Mouse (Mus musculus): Measurements from ENCODE around the gene Recql. TPM values are rescaled to one million over a fixed set of nuclear protein-coding genes. Genes with fewer than 3 reads are reported as not detected.
A peak's percentile ranks its signal among the peaks of the same experiment; 100 is the strongest.

The Recql gene
- polyA plus RNA-seq, 1 experiment from 2014 or later = 25.5 TPM

DNA sequence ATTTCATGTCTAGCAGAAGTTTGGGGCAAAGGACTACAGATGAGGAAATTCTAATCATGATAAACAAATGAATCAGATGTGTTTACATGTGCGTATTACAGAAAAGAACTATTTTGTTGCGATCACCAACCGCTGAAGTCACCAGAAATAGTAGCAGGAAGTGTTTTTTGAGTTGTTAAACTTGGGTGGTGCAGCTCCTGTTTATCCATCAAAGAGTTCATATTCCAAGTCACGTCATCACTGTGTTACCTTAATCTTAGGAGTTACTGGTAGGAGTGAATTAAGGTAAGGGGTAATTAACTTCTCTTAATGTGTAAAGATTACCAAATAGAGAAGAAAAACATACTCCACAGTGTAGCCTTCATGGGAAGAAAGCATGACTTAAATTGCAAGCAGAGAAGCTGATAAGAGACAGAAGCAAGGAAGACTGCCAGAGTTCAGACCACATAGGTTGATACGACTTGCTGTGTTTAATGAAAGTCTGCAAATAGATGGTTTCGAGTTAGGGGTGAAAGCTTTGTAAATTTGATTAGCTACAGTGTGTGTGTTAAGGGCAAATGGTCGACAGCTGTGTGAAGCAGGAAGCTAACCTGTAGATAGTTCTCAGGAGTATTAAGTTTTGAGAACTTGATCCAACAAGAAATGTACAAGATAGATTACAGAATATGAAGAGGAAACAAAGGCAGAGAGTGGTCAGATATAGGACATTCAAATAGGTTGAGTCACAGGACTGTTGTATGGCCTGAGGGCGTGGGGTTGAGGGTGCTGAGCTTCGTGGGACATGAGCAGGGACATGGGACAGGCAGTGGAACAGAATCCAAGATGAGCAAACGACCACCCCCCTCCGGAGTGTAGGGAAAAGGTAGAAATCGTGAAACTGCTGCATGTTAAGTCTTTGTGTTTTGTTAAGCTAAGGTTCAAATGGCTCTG lies 40.4 kb downstream of the Recql start:
- H3K4me3 ChIP-seq (ENCODE audit: low read length) = peak overlapping the region; percentile 83
- peak overlapping the region; percentile 79; the same call in 1 of the 2 replicates for H3K9ac ChIP-seq (ENCODE audit: low read length)
- WGBS = 37% methylated on average over 12 of the region's 12 CpGs
- H3K4me2 ChIP-seq (ENCODE audit: low read depth, low read length) = peak overlapping the region; percentile 68
- H3K4me1 ChIP-seq (replicated peaks; ENCODE audit: control insufficient read depth, insufficient read depth, low read length) = peaks cover 17% of the 10 kb centered on the region
- H3K9me3 ChIP-seq (ENCODE audit: control insufficient read depth, low read length) = no peaks in the 10 kb centered on the region
- no peak overlapping the region for H3K27ac ChIP-seq (ENCODE audit: low read length)
- H3K27me3 ChIP-seq (ENCODE audit: control insufficient read depth, insufficient read depth, low read depth, low read length) = no peaks in the 10 kb centered on the region
- ATAC-seq (ENCODE audit: low read depth) = no peak
- peaks cover 8% of the 10 kb centered on the region for H3K36me3 ChIP-seq (ENCODE audit: control insufficient read depth, insufficient read depth, low read length)

DNA sequence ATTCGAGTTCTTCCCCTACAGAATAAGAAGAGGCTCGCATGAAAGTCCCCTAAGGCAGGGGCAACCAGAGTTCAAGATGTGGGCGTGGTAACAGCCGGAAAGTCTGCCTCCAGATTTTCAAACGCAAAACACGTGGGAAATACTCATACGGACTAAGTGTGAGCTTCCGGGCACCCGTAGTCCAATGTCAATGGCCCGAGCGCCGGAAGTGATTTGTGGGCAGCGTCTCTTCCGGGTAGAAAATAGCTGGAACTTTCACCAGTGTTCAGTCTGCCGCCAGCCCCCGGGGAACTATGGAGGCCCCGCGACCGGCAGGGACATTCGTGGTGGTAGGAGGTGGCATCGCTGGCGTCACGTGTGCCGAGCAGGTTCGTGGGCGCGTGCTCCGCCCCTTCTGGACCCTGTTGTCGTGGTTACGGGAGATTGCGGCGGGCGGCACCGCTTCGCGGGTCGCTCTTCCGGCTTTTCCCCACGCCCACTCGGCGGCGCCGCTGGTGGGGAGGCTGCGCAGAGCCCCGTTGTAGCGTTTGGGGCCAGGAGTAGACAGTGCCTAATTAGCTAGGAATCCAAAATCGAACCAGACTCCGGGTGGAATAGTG lies 41.3 kb downstream of the Recql start, which contains the start of gene Pyroxd1:
Gene Pyroxd1, plus strand, starts transcription at position 215 of the 599 bp plus-strand sequence.
- ATAC-seq (ENCODE audit: low read depth) = peak; percentile 96
- peak within 1 kb of the TSS; percentile 89 for H3K27ac ChIP-seq (ENCODE audit: low read length)
- peak within 1 kb of the TSS; percentile 68 for H3K4me2 ChIP-seq (ENCODE audit: low read depth, low read length)
- WGBS = under 1% methylated on average over 48 of the region's 48 CpGs
- H3K9me3 ChIP-seq (ENCODE audit: control insufficient read depth, low read length) = no peaks in the 10 kb centered on the region
- peak within 1 kb of the TSS; percentile 79 for H3K9ac ChIP-seq (ENCODE audit: low read length)
- peaks cover 7% of the 10 kb centered on the region for H3K36me3 ChIP-seq (ENCODE audit: control insufficient read depth, insufficient read depth, low read length)
- peaks cover 17% of the 10 kb centered on the region for H3K4me1 ChIP-seq (replicated peaks; ENCODE audit: control insufficient read depth, insufficient read depth, low read length)
- H3K4me3 ChIP-seq (ENCODE audit: low read length) = peak within 1 kb of the TSS; percentile 83
- no peaks in the 10 kb centered on the region for H3K27me3 ChIP-seq (ENCODE audit: control insufficient read depth, insufficient read depth, low read depth, low read length)

DNA sequence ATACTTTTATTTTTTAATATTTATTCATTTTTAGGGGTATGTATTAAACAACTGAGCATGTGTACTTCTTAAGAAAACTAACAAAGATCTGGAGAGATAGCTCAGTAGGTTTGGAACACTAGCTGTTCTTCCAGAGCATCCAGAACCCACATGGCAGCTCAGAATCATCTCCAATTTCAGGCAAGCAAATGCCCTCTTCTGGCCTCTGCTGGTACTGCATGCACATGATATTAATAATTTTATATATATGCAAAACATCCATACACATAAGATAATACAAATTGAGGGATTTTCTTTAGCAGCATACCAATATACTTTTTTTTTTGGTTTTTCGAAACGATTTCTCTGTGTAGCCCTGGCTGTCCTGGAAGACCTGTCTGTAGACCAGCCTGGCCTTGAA lies 43.3 kb downstream of the Recql start:
- Histone ChIP-seq H3K27me3 (ENCODE audit: control insufficient read depth, insufficient read depth, low read depth, low read length) (no peaks in the 10 kb centered on the region), H3K9ac (ENCODE audit: low read length) (no peak overlapping the region), H3K4me2 (ENCODE audit: low read depth, low read length) (no peak overlapping the region), H3K4me1 (replicated peaks; ENCODE audit: control insufficient read depth, insufficient read depth, low read length) (peaks cover 17% of the 10 kb centered on the region), H3K4me3 (ENCODE audit: low read length) (no peak overlapping the region), H3K36me3 (ENCODE audit: control insufficient read depth, insufficient read depth, low read length) (no peaks in the 10 kb centered on the region), H3K9me3 (ENCODE audit: control insufficient read depth, low read length) (no peaks in the 10 kb centered on the region), H3K27ac (ENCODE audit: low read length) (no peak overlapping the region)
- ATAC-seq (ENCODE audit: low read depth) = no peak
- 64% methylated on average over 2 of the region's 2 CpGs for WGBS

DNA sequence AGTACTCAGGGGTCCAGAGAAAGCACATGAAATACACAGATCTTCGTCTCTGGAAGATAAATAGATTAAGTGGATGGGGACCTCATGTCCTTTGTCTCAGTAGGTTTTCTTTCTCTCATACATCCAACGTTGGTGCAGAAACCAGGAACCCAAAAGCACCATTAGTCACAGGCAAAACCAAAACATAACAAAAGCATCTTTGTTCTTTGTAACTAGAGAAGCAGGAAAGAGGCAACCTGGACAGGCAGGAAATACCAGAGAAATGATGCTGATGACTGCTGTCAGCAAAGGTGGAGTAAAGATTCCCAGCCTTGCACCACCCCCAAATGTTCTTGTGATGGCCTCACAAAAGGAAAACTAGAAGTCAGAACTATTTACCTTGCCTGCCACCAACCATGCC lies 47.3 kb downstream of the Recql start:
- whole genome bisulfite sequencing = 19% methylated on average over 2 of the region's 2 CpGs
- ATAC-seq (ENCODE audit: low read depth) = no peak

DNA sequence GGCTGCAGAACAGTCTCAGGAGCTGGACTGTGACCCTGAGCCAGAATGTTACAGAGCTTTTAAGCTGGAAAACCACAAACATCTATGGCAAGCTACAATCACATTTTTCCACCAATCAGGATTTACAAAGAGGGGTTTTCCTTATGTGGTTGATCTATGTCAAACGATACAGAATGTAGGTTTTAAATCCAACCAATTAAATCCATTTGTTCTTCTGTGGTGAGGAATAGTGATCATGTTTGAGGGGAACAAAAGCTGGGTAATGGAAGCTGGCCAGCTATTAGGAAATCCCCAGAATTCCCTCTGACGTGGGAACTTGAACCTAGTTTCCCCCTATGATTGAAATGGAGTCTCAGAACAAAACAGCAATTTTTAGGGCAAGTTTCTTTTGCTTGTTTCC lies 47.9 kb downstream of the Recql start:
- 61% methylated on average over 2 of the region's 2 CpGs for WGBS
- Histone ChIP-seq H3K27ac (ENCODE audit: low read length) (no peak overlapping the region), H3K9ac (ENCODE audit: low read length) (no peak overlapping the region), H3K9me3 (ENCODE audit: control insufficient read depth, low read length) (no peaks in the 10 kb centered on the region), H3K4me2 (ENCODE audit: low read depth, low read length) (no peak overlapping the region), H3K4me1 (replicated peaks; ENCODE audit: control insufficient read depth, insufficient read depth, low read length) (no peaks in the 10 kb centered on the region), H3K4me3 (ENCODE audit: low read length) (no peak overlapping the region), H3K27me3 (ENCODE audit: control insufficient read depth, insufficient read depth, low read depth, low read length) (no peaks in the 10 kb centered on the region), H3K36me3 (ENCODE audit: control insufficient read depth, insufficient read depth, low read length) (no peaks in the 10 kb centered on the region)
- ATAC-seq (ENCODE audit: low read depth) = no peak

More for the DNA sequence above, 47.3 kb downstream of the Recql start:
- Histone ChIP-seq H3K4me1 (replicated peaks; ENCODE audit: control insufficient read depth, insufficient read depth, low read length) (no peaks in the 10 kb centered on the region), H3K4me2 (ENCODE audit: low read depth, low read length) (no peak overlapping the region), H3K9ac (ENCODE audit: low read length) (no peak overlapping the region), H3K27ac (ENCODE audit: low read length) (no peak overlapping the region), H3K27me3 (ENCODE audit: control insufficient read depth, insufficient read depth, low read depth, low read length) (no peaks in the 10 kb centered on the region), H3K36me3 (ENCODE audit: control insufficient read depth, insufficient read depth, low read length) (no peaks in the 10 kb centered on the region), H3K4me3 (ENCODE audit: low read length) (no peak overlapping the region), H3K9me3 (ENCODE audit: control insufficient read depth, low read length) (no peaks in the 10 kb centered on the region)

DNA sequence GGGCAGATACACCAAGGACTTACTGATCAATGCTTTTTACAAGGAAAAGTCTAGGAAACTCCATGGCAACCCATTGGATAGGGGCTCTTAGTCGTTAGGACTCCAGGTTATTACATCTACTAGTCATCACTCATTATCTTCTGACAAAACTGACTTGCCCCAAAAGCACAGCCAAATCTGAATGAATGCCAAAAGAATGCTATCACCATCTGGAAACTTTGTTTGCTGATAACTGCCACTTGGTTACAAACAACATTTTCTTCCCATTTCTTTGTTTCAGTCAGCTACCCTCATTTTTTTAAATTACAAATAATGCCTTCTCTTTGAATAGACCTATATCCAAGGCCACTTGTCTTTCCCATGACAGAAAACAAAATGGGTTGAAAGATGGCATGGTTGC lies 57.7 kb downstream of the Recql start:
- Histone ChIP-seq H3K4me1 (replicated peaks; ENCODE audit: control insufficient read depth, insufficient read depth, low read length) (no peaks in the 10 kb centered on the region), H3K27ac (ENCODE audit: low read length) (no peak overlapping the region), H3K4me3 (ENCODE audit: low read length) (no peak overlapping the region), H3K27me3 (ENCODE audit: control insufficient read depth, insufficient read depth, low read depth, low read length) (no peaks in the 10 kb centered on the region), H3K9ac (ENCODE audit: low read length) (no peak overlapping the region), H3K4me2 (ENCODE audit: low read depth, low read length) (no peak overlapping the region), H3K9me3 (ENCODE audit: control insufficient read depth, low read length) (no peaks in the 10 kb centered on the region), H3K36me3 (ENCODE audit: control insufficient read depth, insufficient read depth, low read length) (no peaks in the 10 kb centered on the region)
- 43% methylated on average over 1 of the region's 1 CpGs for WGBS
- no peak for ATAC-seq (ENCODE audit: low read depth)

DNA sequence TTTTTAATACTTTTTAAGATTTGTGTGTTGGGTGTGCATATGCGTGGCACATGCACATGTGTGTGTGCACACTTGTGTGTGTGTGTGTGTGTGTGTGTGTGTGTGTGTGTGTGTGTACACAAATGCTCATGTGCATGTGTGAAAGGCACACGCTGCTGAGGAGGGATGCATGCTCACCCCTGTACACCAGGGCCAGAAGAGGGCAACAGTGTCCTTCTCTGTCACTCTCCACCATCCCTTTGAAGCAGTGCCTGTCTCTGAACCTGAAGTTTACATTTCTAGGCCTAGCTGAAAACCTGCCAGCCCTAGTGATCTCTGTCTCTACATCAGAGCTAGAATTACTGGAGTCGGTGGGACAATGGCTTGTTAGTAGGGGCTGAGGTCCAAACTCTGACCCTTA lies 60.3 kb downstream of the Recql start:
- no peak overlapping the region for H3K4me2 ChIP-seq (ENCODE audit: low read depth, low read length)
- H3K9ac ChIP-seq (ENCODE audit: low read length) = no peak overlapping the region
- H3K9me3 ChIP-seq (ENCODE audit: control insufficient read depth, low read length) = no peaks in the 10 kb centered on the region
- no peaks in the 10 kb centered on the region for H3K36me3 ChIP-seq (ENCODE audit: control insufficient read depth, insufficient read depth, low read length)
- no peak for ATAC-seq (ENCODE audit: low read depth)
- H3K27ac ChIP-seq (ENCODE audit: low read length) = no peak overlapping the region
- H3K4me1 ChIP-seq (replicated peaks; ENCODE audit: control insufficient read depth, insufficient read depth, low read length) = no peaks in the 10 kb centered on the region
- 58% methylated on average over 3 of the region's 3 CpGs for WGBS
- no peak overlapping the region for H3K4me3 ChIP-seq (ENCODE audit: low read length)
- no peaks in the 10 kb centered on the region for H3K27me3 ChIP-seq (ENCODE audit: control insufficient read depth, insufficient read depth, low read depth, low read length)

DNA sequence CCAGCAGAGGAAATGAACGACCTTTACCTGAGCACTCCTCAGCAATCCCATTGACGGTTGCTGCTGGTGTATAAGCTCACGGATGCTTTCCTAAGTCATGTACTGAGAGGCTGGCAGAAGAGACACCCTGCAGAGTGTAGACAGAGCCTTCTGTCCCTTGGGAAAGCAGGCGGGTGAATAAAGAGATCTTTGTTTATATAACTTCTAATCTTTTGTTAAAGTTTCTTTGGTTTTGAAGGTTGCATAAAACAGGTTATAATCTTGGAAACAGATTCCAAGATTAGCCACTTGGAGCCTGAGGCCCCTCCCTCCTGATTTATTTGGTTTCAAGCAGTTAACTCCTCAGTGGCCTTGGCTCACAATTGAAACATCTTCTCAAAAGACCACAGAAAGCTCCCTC lies 64.0 kb downstream of the Recql start, which contains the start of gene Slco1a5:
Gene Slco1a5, minus strand, starts transcription at position 101 of the 400 bp plus-strand sequence.
- 16% methylated on average over 4 of the region's 4 CpGs for WGBS
- Histone ChIP-seq H3K4me2 (ENCODE audit: low read depth, low read length) (no peak within 1 kb of the TSS), H3K9me3 (ENCODE audit: control insufficient read depth, low read length) (no peaks in the 10 kb centered on the region), H3K4me1 (replicated peaks; ENCODE audit: control insufficient read depth, insufficient read depth, low read length) (no peaks in the 10 kb centered on the region), H3K36me3 (ENCODE audit: control insufficient read depth, insufficient read depth, low read length) (no peaks in the 10 kb centered on the region), H3K27ac (ENCODE audit: low read length) (no peak within 1 kb of the TSS), H3K4me3 (ENCODE audit: low read length) (no peak within 1 kb of the TSS), H3K9ac (ENCODE audit: low read length) (no peak within 1 kb of the TSS), H3K27me3 (ENCODE audit: control insufficient read depth, insufficient read depth, low read depth, low read length) (no peaks in the 10 kb centered on the region)
- no peak for ATAC-seq (ENCODE audit: low read depth)

DNA sequence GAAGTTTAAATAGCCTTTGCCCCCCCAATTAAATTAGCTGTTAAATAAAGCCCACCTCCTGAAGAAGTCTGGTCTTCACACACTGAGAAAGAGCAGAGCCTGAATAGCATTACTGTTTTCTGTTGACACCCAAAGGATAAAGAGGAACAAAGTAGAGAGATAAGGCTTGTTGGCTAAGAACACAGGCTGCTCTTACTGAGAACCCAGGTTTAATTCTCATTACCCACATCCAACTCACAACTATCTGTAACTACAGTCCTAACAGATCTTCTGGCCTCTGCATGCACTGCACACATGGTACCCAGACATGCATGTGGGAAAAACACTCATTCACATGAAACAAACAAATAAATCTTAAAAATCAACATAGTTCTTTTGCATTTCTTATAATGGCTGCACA lies 69.8 kb downstream of the Recql start:
- Histone ChIP-seq H3K4me3 (ENCODE audit: low read length) (no peak overlapping the region), H3K9ac (ENCODE audit: low read length) (no peak overlapping the region), H3K9me3 (ENCODE audit: control insufficient read depth, low read length) (no peaks in the 10 kb centered on the region), H3K4me1 (replicated peaks; ENCODE audit: control insufficient read depth, insufficient read depth, low read length) (no peaks in the 10 kb centered on the region), H3K27ac (ENCODE audit: low read length) (no peak overlapping the region), H3K36me3 (ENCODE audit: control insufficient read depth, insufficient read depth, low read length) (no peaks in the 10 kb centered on the region), H3K4me2 (ENCODE audit: low read depth, low read length) (no peak overlapping the region), H3K27me3 (ENCODE audit: control insufficient read depth, insufficient read depth, low read depth, low read length) (no peaks in the 10 kb centered on the region)
- ATAC-seq (ENCODE audit: low read depth) = no peak
